Mouse (Mus musculus): Measurements from ENCODE around the gene Gemin6. TPM values are rescaled to one million over a fixed set of nuclear protein-coding genes. Genes with fewer than 3 reads are reported as not detected.

The Gemin6 gene
- polyA plus RNA-seq (2017; shearing (Covaris generic)), result 19.1 TPM

DNA sequence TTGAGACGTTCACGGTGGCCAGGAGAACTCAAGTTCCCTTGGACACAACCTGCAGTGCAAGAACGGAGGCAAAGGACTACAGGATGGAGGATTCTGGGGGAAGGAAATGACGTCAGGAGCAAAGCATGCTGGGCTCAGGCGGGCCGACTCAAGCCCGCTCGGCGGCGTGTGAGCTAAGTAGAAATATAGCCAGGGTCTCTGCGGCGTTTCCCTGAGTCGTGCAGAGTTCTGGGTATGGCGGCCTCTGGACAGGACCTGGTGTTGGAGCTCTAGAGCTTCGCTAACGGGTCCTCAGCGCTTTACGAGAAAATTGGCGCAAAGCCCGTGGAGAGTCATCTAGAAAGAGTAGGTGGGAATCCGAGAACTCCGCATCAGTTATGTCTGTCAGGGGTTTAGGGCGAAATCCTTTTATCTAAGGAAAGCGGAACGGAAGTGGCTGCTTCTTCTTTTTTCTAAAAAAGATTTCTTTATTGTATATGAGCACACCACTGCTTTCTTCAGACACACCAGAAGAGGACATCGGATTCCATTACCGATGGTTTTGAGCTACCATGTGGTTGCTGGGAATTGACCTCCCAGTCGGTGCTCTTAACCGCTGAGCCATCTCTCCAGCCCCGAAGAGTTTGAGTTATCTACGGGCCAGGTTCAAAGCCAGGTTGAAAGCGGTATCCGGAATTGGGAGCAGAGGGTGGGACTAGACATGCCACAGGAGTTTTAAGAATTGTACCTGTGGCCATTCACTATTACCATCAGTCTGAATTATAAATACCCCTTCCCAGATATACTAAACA lies at the start of gene Gemin6:
Gemin6 (plus strand) TSS at position 116 of the 791 bp plus-strand sequence.

DNA sequence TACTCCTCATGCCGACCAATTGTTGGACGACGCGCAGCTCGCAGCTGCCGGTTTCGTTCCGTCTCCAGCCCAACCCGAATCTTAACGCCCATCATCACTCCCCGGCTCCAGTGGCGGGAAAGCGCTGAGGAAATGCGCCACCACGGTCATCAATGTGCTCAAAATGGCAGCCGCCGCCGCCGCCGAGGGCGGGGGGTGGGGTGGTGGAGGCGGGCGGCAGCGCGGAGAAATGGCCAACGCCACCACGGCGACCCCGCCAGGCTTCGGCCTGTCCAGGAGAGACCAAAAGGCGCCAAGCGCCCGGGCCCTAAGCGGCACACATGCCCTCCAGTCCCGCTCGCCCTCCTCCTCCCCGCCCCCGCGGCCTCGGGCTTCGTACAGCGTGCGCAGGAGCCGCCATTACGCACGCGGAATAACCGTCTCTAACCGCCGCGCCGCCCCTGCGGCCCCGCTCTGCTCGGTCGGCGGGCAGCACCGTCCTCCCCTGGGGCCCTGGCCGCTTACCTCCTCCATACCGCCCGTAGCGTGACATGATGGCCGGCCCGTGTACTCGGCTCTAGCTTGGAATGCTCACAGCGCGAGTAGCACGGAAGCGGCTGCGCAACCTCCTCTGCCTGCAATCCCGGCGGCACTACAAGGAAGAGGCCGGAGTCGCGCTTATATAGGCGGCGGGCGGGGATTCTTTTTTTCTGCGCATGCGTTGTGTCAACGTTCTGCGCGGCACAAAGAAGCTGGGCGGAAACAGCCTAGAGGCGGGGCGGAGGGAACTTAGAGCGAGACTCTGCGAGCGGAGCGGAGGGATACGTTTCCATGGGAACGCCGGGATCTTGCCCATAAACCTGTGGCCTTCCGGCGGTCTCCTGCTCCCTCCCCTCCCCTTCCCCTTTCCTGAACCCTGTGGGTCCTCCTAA lies 17.3 kb upstream of the Gemin6 start, which contains the start of the genes Srsf7 and Ttc39d:
Srsf7 (minus strand) TSS at position 637 of the 911 bp plus-strand sequence.
Ttc39d (plus strand) TSS at position 790 of the 911 bp plus-strand sequence.

Other genes starting within 250 kb of the Gemin6 start
- 26.8 TPM for gene Hnrnpll, start 162.1 kb upstream of the Gemin6 start, polyA plus RNA-seq (2017; shearing (Covaris generic))
- gene Galm, start 97.0 kb upstream of the Gemin6 start, polyA plus RNA-seq (2017; shearing (Covaris generic)), result 40.2 TPM
- gene Srsf7, start 17.1 kb upstream of the Gemin6 start, polyA plus RNA-seq (2017; shearing (Covaris generic)), result 574 TPM
- 0.11 TPM for gene Ttc39d, start 17.0 kb upstream of the Gemin6 start, polyA plus RNA-seq (2017; shearing (Covaris generic))
- 5.0 TPM for gene Morn2, start 65.8 kb downstream of the Gemin6 start, polyA plus RNA-seq (2017; shearing (Covaris generic))
- gene Dhx57, start 66.0 kb downstream of the Gemin6 start, polyA plus RNA-seq (2017; shearing (Covaris generic)), result 33.5 TPM
- not detected for gene Arhgef33, start 83.0 kb downstream of the Gemin6 start, polyA plus RNA-seq (2017; shearing (Covaris generic))
- gene Gm10190, start 149.1 kb downstream of the Gemin6 start, polyA plus RNA-seq (2017; shearing (Covaris generic)), result not detected